Mouse (Mus musculus) embryonic facial prominence, embryonic 10.5 days (tissue): Measurements from ENCODE around the gene Lrrc73. TPM values are rescaled to one million over a fixed set of nuclear protein-coding genes. Genes with fewer than 3 reads are reported as not detected.
A peak's percentile ranks its signal among the peaks of the same experiment; 100 is the strongest.

Experiments used
- DNase-seq: peaks from one replicate; pipeline ENCODE4 v3.0.0-alpha.2; 2017; ENCODE audit warnings: low spot score
- H3K27ac ChIP-seq: fragments of 300-500 bp; sonication (generic); replicated peaks from 2 replicates; pipeline ENCODE4 v1.5.1; 2016; ENCODE audit warnings: mild to moderate bottlenecking
- H3K27me3 ChIP-seq: fragments of 300-500 bp; sonication (generic); replicated peaks from 2 replicates; pipeline ENCODE4 v1.6.1; 2016; ENCODE audit warnings: low read depth, mild to moderate bottlenecking; ENCODE audit not compliant: poor library complexity, severe bottlenecking
- H3K36me3 ChIP-seq: fragments of 300-500 bp; sonication (generic); replicated peaks from 2 replicates; pipeline ENCODE4 v1.6.1; 2016; ENCODE audit warnings: mild to moderate bottlenecking, moderate library complexity
- H3K4me1 ChIP-seq: fragments of 300-500 bp; sonication (generic); 2 replicates; pipeline ENCODE4 v1.6.1; 2016
- H3K4me3 ChIP-seq: fragments of 300-500 bp; sonication (generic); 2 replicates; pipeline ENCODE4 v1.5.1; 2016; ENCODE audit warnings: mild to moderate bottlenecking, moderate library complexity
- H3K9me3 ChIP-seq: fragments of 300-500 bp; sonication (generic); 2 replicates; pipeline ENCODE4 v1.6.1; 2016; ENCODE audit warnings: mild to moderate bottlenecking
- WGBS: fragments of 180-500 bp; shearing (Covaris S2); methylation state at CpG from one replicate; pipeline ENCODE4 v1.1.7; 2016; 5-methylcytosine and 5-hydroxymethylcytosine counted together
- polyA plus RNA-seq: library from polyadenylated mRNA; unstranded; fragments of >200 nt; fragmentation: Nextera tagmentation; extraction: Ambion mirVana; gene quantifications from 2 replicates; pipeline ENCODE4 v1.2.1, GENCODE M21; 2016

Lrrc73 gene
- polyA plus RNA-seq, 1 experiment from 2014 or later: 0.86 TPM

- H3K27me3 ChIP-seq: no peaks in the 10 kb centered on the region
- under 1% methylated on average over 37 of the region's 37 CpGs for WGBS
- peaks cover 59% of the 10 kb centered on the region for H3K4me1 ChIP-seq
- H3K9me3 ChIP-seq: no peaks in the 10 kb centered on the region
- H3K36me3 ChIP-seq: peaks cover 35% of the 10 kb centered on the region
- H3K27ac ChIP-seq: peak within 1 kb of the TSS; percentile 92
- DNase-seq: peak; percentile 97
- H3K4me3 ChIP-seq: peak within 1 kb of the TSS; percentile 90
These were observed 29.3 kb downstream of the Lrrc73 start, which contains the start of gene Tjap1 for GRCm38 (mm10) chr17:46282483-46283123. Gene Tjap1, minus strand, starts transcription at chr17:46283026.

GRCm38 (mm10) chr17:46283140-46283539 lies 29.8 kb downstream of the Lrrc73 start:
- Histone ChIP-seq H3K27me3 (no peaks in the 10 kb centered on the region), H3K4me1 (peaks cover 59% of the 10 kb centered on the region), H3K36me3 (peaks cover 31% of the 10 kb centered on the region), H3K9me3 (no peaks in the 10 kb centered on the region), H3K27ac (peak overlapping the region; percentile 92), H3K4me3 (peak overlapping the region; percentile 90)
- WGBS: 21% methylated on average over 9 of the region's 9 CpGs
- no peak for DNase-seq

- Histone ChIP-seq H3K36me3 (peaks cover 23% of the 10 kb centered on the region), H3K27me3 (no peaks in the 10 kb centered on the region), H3K9me3 (no peaks in the 10 kb centered on the region), H3K4me3 (no peak overlapping the region), H3K4me1 (peaks cover 54% of the 10 kb centered on the region), H3K27ac (no peak overlapping the region)
- DNase-seq: no peak
- 89% methylated on average over 8 of the region's 8 CpGs for WGBS
These were observed 30.6 kb downstream of the Lrrc73 start for GRCm38 (mm10) chr17:46283911-46284310.

- H3K36me3 ChIP-seq: peaks cover 16% of the 10 kb centered on the region
- H3K4me3 ChIP-seq: no peak overlapping the region
- no peaks in the 10 kb centered on the region for H3K27me3 ChIP-seq
- WGBS: 64% methylated on average over 7 of the region's 7 CpGs
- H3K27ac ChIP-seq: no peak overlapping the region
- H3K4me1 ChIP-seq: peaks cover 50% of the 10 kb centered on the region
- DNase-seq: no peak
- H3K9me3 ChIP-seq: no peaks in the 10 kb centered on the region
These were observed 31.3 kb downstream of the Lrrc73 start for GRCm38 (mm10) chr17:46284653-46285052.

GRCm38 (mm10) chr17:46285407-46285806 lies 32.1 kb downstream of the Lrrc73 start:
- H3K27ac ChIP-seq: no peak overlapping the region
- 74% methylated on average over 6 of the region's 6 CpGs for WGBS
- no peak for DNase-seq

GRCm38 (mm10) chr17:46287678-46288095 lies 34.4 kb downstream of the Lrrc73 start:
- no peaks in the 10 kb centered on the region for H3K36me3 ChIP-seq
- H3K4me3 ChIP-seq: peak overlapping the region; percentile 29
- peaks cover 12% of the 10 kb centered on the region; the same call in 1 of the 2 replicates for H3K27me3 ChIP-seq
- H3K9me3 ChIP-seq: no peaks in the 10 kb centered on the region
- DNase-seq: peak; percentile 60
- H3K27ac ChIP-seq: peak overlapping the region; percentile 81
- WGBS: 67% methylated on average over 11 of the region's 11 CpGs
- peaks cover 32% of the 10 kb centered on the region for H3K4me1 ChIP-seq

More at GRCm38 (mm10) chr17:46285407-46285806, 32.1 kb downstream of the Lrrc73 start:
- Histone ChIP-seq H3K9me3 (no peaks in the 10 kb centered on the region), H3K4me3 (no peak overlapping the region), H3K36me3 (peaks cover 8% of the 10 kb centered on the region), H3K27me3 (no peaks in the 10 kb centered on the region), H3K4me1 (peaks cover 50% of the 10 kb centered on the region)

GRCm38 (mm10) chr17:46296601-46297000 lies 43.3 kb downstream of the Lrrc73 start:
- Histone ChIP-seq H3K36me3 (no peaks in the 10 kb centered on the region), H3K27me3 (peaks cover 94% of the 10 kb centered on the region), H3K27ac (no peak overlapping the region), H3K4me3 (no peak overlapping the region), H3K4me1 (peaks cover 25% of the 10 kb centered on the region), H3K9me3 (no peaks in the 10 kb centered on the region)
- WGBS: 52% methylated on average over 6 of the region's 6 CpGs
- no peak for DNase-seq

- H3K4me3 ChIP-seq: peak overlapping the region; percentile 72
- H3K9me3 ChIP-seq: no peaks in the 10 kb centered on the region
- no peak overlapping the region for H3K27ac ChIP-seq
- peaks cover 91% of the 10 kb centered on the region for H3K27me3 ChIP-seq
- no peak for DNase-seq
- WGBS: 13% methylated on average over 6 of the region's 6 CpGs
- H3K4me1 ChIP-seq: peaks cover 25% of the 10 kb centered on the region
- no peaks in the 10 kb centered on the region for H3K36me3 ChIP-seq
These were observed 43.7 kb downstream of the Lrrc73 start for GRCm38 (mm10) chr17:46297028-46297363.

- DNase-seq: peak; percentile 53
- Histone ChIP-seq H3K4me3 (peak within 1 kb of the TSS; percentile 72), H3K4me1 (peaks cover 25% of the 10 kb centered on the region), H3K9me3 (no peaks in the 10 kb centered on the region), H3K27ac (peak within 1 kb of the TSS; percentile 66), H3K27me3 (peaks cover 85% of the 10 kb centered on the region), H3K36me3 (no peaks in the 10 kb centered on the region)
- WGBS: under 1% methylated on average over 85 of the region's 86 CpGs
These were observed 44.3 kb downstream of the Lrrc73 start, which contains the start of gene Dlk2 for GRCm38 (mm10) chr17:46297364-46298219. Gene Dlk2, plus strand, starts transcription at chr17:46297421.

- H3K36me3 ChIP-seq: no peaks in the 10 kb centered on the region
- peak; percentile 91 for DNase-seq
- peaks cover 78% of the 10 kb centered on the region for H3K27me3 ChIP-seq
- H3K9me3 ChIP-seq: no peaks in the 10 kb centered on the region
- H3K4me3 ChIP-seq: peak overlapping the region; percentile 72
- peaks cover 28% of the 10 kb centered on the region for H3K4me1 ChIP-seq
- H3K27ac ChIP-seq: peak overlapping the region; percentile 66; the same call in 1 of the 2 replicates
- WGBS: under 1% methylated on average over 48 of the region's 48 CpGs
These were observed 45.0 kb downstream of the Lrrc73 start for GRCm38 (mm10) chr17:46298220-46298913.

- Histone ChIP-seq H3K4me3 (no peak overlapping the region), H3K9me3 (no peaks in the 10 kb centered on the region), H3K27me3 (peaks cover 42% of the 10 kb centered on the region), H3K36me3 (peaks cover 6% of the 10 kb centered on the region; the same call in 1 of the 2 replicates), H3K27ac (no peak overlapping the region), H3K4me1 (peaks cover 37% of the 10 kb centered on the region)
- 77% methylated on average over 12 of the region's 12 CpGs for WGBS
- DNase-seq: no peak
These were observed 48.6 kb downstream of the Lrrc73 start for GRCm38 (mm10) chr17:46301892-46302291.

- H3K9me3 ChIP-seq: no peaks in the 10 kb centered on the region
- peaks cover 14% of the 10 kb centered on the region for H3K4me1 ChIP-seq
- H3K36me3 ChIP-seq: peaks cover 7% of the 10 kb centered on the region; the same call in 1 of the 2 replicates
- DNase-seq: no peak
- H3K4me3 ChIP-seq: no peak overlapping the region
- no peak overlapping the region for H3K27ac ChIP-seq
- H3K27me3 ChIP-seq: peaks cover 20% of the 10 kb centered on the region
- WGBS: 87% methylated on average over 9 of the region's 9 CpGs
These were observed 50.9 kb downstream of the Lrrc73 start for GRCm38 (mm10) chr17:46304184-46304583.
